Mouse (Mus musculus): ENCODE data around the gene Rasgrp3. TPM values are rescaled to one million over a fixed set of nuclear protein-coding genes. Genes with fewer than 3 reads are reported as not detected.

The Rasgrp3 gene
- polyA plus RNA-seq, 1 experiment from 2014 or later = 11.4 TPM

- no peak overlapping the region for H3K4me3 ChIP-seq (ENCODE audit: low read depth, low read length)
- 59% methylated on average over 6 of the region's 6 CpGs for WGBS
- DNase-seq (ENCODE audit: low spot score) (no peak), ATAC-seq (replicated peaks; ENCODE audit: insufficient number of reproducible peaks, low FRiP score, low TSS enrichment, low read depth) (no peak)
- no peaks in the 10 kb centered on the region for H3K9me3 ChIP-seq (replicated peaks; ENCODE audit: control insufficient read depth, low read length)
- no peak overlapping the region for H3K27ac ChIP-seq (replicated peaks; ENCODE audit: low read depth, low read length)
- H3K4me1 ChIP-seq (ENCODE audit: control insufficient read depth, insufficient read depth, low read length) = no peaks in the 10 kb centered on the region
- no peaks in the 10 kb centered on the region for H3K36me3 ChIP-seq (replicated peaks; ENCODE audit: control insufficient read depth, insufficient read depth, low read depth, low read length)
- H3K9ac ChIP-seq (replicated peaks; ENCODE audit: low read length) = no peak overlapping the region
- H3K27me3 ChIP-seq (ENCODE audit: control insufficient read depth, insufficient read depth, low read length) = no peaks in the 10 kb centered on the region
- H3K4me2 ChIP-seq (ENCODE audit: low read depth, low read length) = no peak overlapping the region
Measured at GRCm38 (mm10) chr17:75470325-75470724, 34.6 kb downstream of the Rasgrp3 start.

GRCm38 (mm10) chr17:75470885-75471610 lies 35.4 kb downstream of the Rasgrp3 start:
- Histone ChIP-seq H3K36me3 (replicated peaks; ENCODE audit: control insufficient read depth, insufficient read depth, low read depth, low read length) (no peaks in the 10 kb centered on the region), H3K27ac (replicated peaks; ENCODE audit: low read depth, low read length) (no peak overlapping the region), H3K4me2 (ENCODE audit: low read depth, low read length) (no peak overlapping the region), H3K4me1 (ENCODE audit: control insufficient read depth, insufficient read depth, low read length) (no peaks in the 10 kb centered on the region), H3K4me3 (ENCODE audit: low read depth, low read length) (no peak overlapping the region), H3K9me3 (replicated peaks; ENCODE audit: control insufficient read depth, low read length) (no peaks in the 10 kb centered on the region), H3K9ac (replicated peaks; ENCODE audit: low read length) (no peak overlapping the region), H3K27me3 (ENCODE audit: control insufficient read depth, insufficient read depth, low read length) (no peaks in the 10 kb centered on the region)
- DNase-seq (ENCODE audit: low spot score) (no peak), ATAC-seq (replicated peaks; ENCODE audit: insufficient number of reproducible peaks, low FRiP score, low TSS enrichment, low read depth) (no peak)
- WGBS = 95% methylated on average over 7 of the region's 7 CpGs

- no peak overlapping the region for H3K27ac ChIP-seq (replicated peaks; ENCODE audit: low read depth, low read length)
- DNase-seq (ENCODE audit: low spot score) = no peak
- no peaks in the 10 kb centered on the region for H3K9me3 ChIP-seq (replicated peaks; ENCODE audit: control insufficient read depth, low read length)
- 89% methylated on average over 6 of the region's 6 CpGs for WGBS
- H3K4me3 ChIP-seq (ENCODE audit: low read depth, low read length) = no peak overlapping the region
- H3K4me2 ChIP-seq (ENCODE audit: low read depth, low read length) = no peak overlapping the region
- H3K36me3 ChIP-seq (replicated peaks; ENCODE audit: control insufficient read depth, insufficient read depth, low read depth, low read length) = no peaks in the 10 kb centered on the region
- H3K27me3 ChIP-seq (ENCODE audit: control insufficient read depth, insufficient read depth, low read length) = no peaks in the 10 kb centered on the region
- no peak overlapping the region for H3K9ac ChIP-seq (replicated peaks; ENCODE audit: low read length)
- H3K4me1 ChIP-seq (ENCODE audit: control insufficient read depth, insufficient read depth, low read length) = no peaks in the 10 kb centered on the region
- no peak for ATAC-seq (replicated peaks; ENCODE audit: insufficient number of reproducible peaks, low FRiP score, low TSS enrichment, low read depth)
Measured at GRCm38 (mm10) chr17:75471644-75472253, 36.1 kb downstream of the Rasgrp3 start.

- no peaks in the 10 kb centered on the region for H3K36me3 ChIP-seq (replicated peaks; ENCODE audit: control insufficient read depth, insufficient read depth, low read depth, low read length)
- no peaks in the 10 kb centered on the region for H3K4me1 ChIP-seq (ENCODE audit: control insufficient read depth, insufficient read depth, low read length)
- no peak overlapping the region for H3K4me2 ChIP-seq (ENCODE audit: low read depth, low read length)
- H3K9me3 ChIP-seq (replicated peaks; ENCODE audit: control insufficient read depth, low read length) = no peaks in the 10 kb centered on the region
- ATAC-seq (replicated peaks; ENCODE audit: insufficient number of reproducible peaks, low FRiP score, low TSS enrichment, low read depth) = no peak
- DNase-seq (ENCODE audit: low spot score) = no peak
- 66% methylated on average over 2 of the region's 2 CpGs for WGBS
- H3K27me3 ChIP-seq (ENCODE audit: control insufficient read depth, insufficient read depth, low read length) = no peaks in the 10 kb centered on the region
- H3K4me3 ChIP-seq (ENCODE audit: low read depth, low read length) = no peak overlapping the region
- H3K9ac ChIP-seq (replicated peaks; ENCODE audit: low read length) = no peak overlapping the region
- no peak overlapping the region for H3K27ac ChIP-seq (replicated peaks; ENCODE audit: low read depth, low read length)
Measured at GRCm38 (mm10) chr17:75472379-75472778, 36.7 kb downstream of the Rasgrp3 start.

GRCm38 (mm10) chr17:75475985-75476384 lies 40.3 kb downstream of the Rasgrp3 start:
- Histone ChIP-seq H3K27ac (replicated peaks; ENCODE audit: low read depth, low read length) (no peak overlapping the region), H3K9ac (replicated peaks; ENCODE audit: low read length) (no peak overlapping the region), H3K27me3 (ENCODE audit: control insufficient read depth, insufficient read depth, low read length) (no peaks in the 10 kb centered on the region), H3K9me3 (replicated peaks; ENCODE audit: control insufficient read depth, low read length) (no peaks in the 10 kb centered on the region), H3K4me1 (ENCODE audit: control insufficient read depth, insufficient read depth, low read length) (no peaks in the 10 kb centered on the region), H3K4me2 (ENCODE audit: low read depth, low read length) (no peak overlapping the region), H3K4me3 (ENCODE audit: low read depth, low read length) (no peak overlapping the region), H3K36me3 (replicated peaks; ENCODE audit: control insufficient read depth, insufficient read depth, low read depth, low read length) (no peaks in the 10 kb centered on the region)
- DNase-seq (ENCODE audit: low spot score) = no peak
- WGBS = 55% methylated on average over 1 of the region's 1 CpGs
- no peak for ATAC-seq (replicated peaks; ENCODE audit: insufficient number of reproducible peaks, low FRiP score, low TSS enrichment, low read depth)

- H3K9ac ChIP-seq (replicated peaks; ENCODE audit: low read length) = no peak overlapping the region
- H3K4me3 ChIP-seq (ENCODE audit: low read depth, low read length) = no peak overlapping the region
- DNase-seq (ENCODE audit: low spot score) = no peak
- H3K9me3 ChIP-seq (replicated peaks; ENCODE audit: control insufficient read depth, low read length) = no peaks in the 10 kb centered on the region
- H3K27me3 ChIP-seq (ENCODE audit: control insufficient read depth, insufficient read depth, low read length) = no peaks in the 10 kb centered on the region
- no peak for ATAC-seq (replicated peaks; ENCODE audit: insufficient number of reproducible peaks, low FRiP score, low TSS enrichment, low read depth)
- H3K36me3 ChIP-seq (replicated peaks; ENCODE audit: control insufficient read depth, insufficient read depth, low read depth, low read length) = no peaks in the 10 kb centered on the region
- H3K4me2 ChIP-seq (ENCODE audit: low read depth, low read length) = no peak overlapping the region
- no peaks in the 10 kb centered on the region for H3K4me1 ChIP-seq (ENCODE audit: control insufficient read depth, insufficient read depth, low read length)
- no peak overlapping the region for H3K27ac ChIP-seq (replicated peaks; ENCODE audit: low read depth, low read length)
- WGBS = 85% methylated on average over 4 of the region's 4 CpGs
Measured at GRCm38 (mm10) chr17:75476736-75477416, 41.2 kb downstream of the Rasgrp3 start.

- H3K36me3 ChIP-seq (replicated peaks; ENCODE audit: control insufficient read depth, insufficient read depth, low read depth, low read length) = no peaks in the 10 kb centered on the region
- no peak for DNase-seq (ENCODE audit: low spot score)
- H3K4me3 ChIP-seq (ENCODE audit: low read depth, low read length) = no peak overlapping the region
- 82% methylated on average over 3 of the region's 3 CpGs for WGBS
- H3K4me1 ChIP-seq (ENCODE audit: control insufficient read depth, insufficient read depth, low read length) = no peaks in the 10 kb centered on the region
- no peak overlapping the region for H3K9ac ChIP-seq (replicated peaks; ENCODE audit: low read length)
- H3K27me3 ChIP-seq (ENCODE audit: control insufficient read depth, insufficient read depth, low read length) = no peaks in the 10 kb centered on the region
- H3K27ac ChIP-seq (replicated peaks; ENCODE audit: low read depth, low read length) = no peak overlapping the region
- no peak for ATAC-seq (replicated peaks; ENCODE audit: insufficient number of reproducible peaks, low FRiP score, low TSS enrichment, low read depth)
- no peaks in the 10 kb centered on the region for H3K9me3 ChIP-seq (replicated peaks; ENCODE audit: control insufficient read depth, low read length)
- no peak overlapping the region for H3K4me2 ChIP-seq (ENCODE audit: low read depth, low read length)
Measured at GRCm38 (mm10) chr17:75477655-75478054, 42.0 kb downstream of the Rasgrp3 start.

- H3K4me3 ChIP-seq (ENCODE audit: low read depth, low read length) = no peak overlapping the region
- no peak overlapping the region for H3K4me2 ChIP-seq (ENCODE audit: low read depth, low read length)
- 78% methylated on average over 1 of the region's 1 CpGs for WGBS
- DNase-seq (ENCODE audit: low spot score) (no peak), ATAC-seq (replicated peaks; ENCODE audit: insufficient number of reproducible peaks, low FRiP score, low TSS enrichment, low read depth) (no peak)
- no peak overlapping the region for H3K9ac ChIP-seq (replicated peaks; ENCODE audit: low read length)
- no peak overlapping the region for H3K27ac ChIP-seq (replicated peaks; ENCODE audit: low read depth, low read length)
- H3K27me3 ChIP-seq (ENCODE audit: control insufficient read depth, insufficient read depth, low read length) = no peaks in the 10 kb centered on the region
- H3K9me3 ChIP-seq (replicated peaks; ENCODE audit: control insufficient read depth, low read length) = no peaks in the 10 kb centered on the region
- H3K4me1 ChIP-seq (ENCODE audit: control insufficient read depth, insufficient read depth, low read length) = no peaks in the 10 kb centered on the region
- H3K36me3 ChIP-seq (replicated peaks; ENCODE audit: control insufficient read depth, insufficient read depth, low read depth, low read length) = no peaks in the 10 kb centered on the region
Measured at GRCm38 (mm10) chr17:75478836-75479235, 43.1 kb downstream of the Rasgrp3 start.

All from embryonic facial prominence, embryonic 11.5 days (tissue).